Mouse (Mus musculus) kidney, embryonic 16.5 days (tissue): ENCODE measurements at regions not wholly inside any gene's neighbourhood (a gene's known extent, or its start where the extent isn't known, plus 50 kb on each side); places are given as distances from the start of the nearest gene placed in this dataset.

Experiments used
- ATAC-seq: fragments of 200-750 bp; cut with Nextera tagmentation; 2 replicates; pipeline ENCODE4 v1.8.0; 2017; ENCODE audit warnings: moderate TSS enrichment; ENCODE audit not compliant: low FRiP score, low TSS enrichment
- H3K27ac ChIP-seq: fragments of 300-500 bp; sonication (generic); 2 replicates; pipeline ENCODE4 v1.5.1; 2014; ENCODE audit warnings: low read length
- H3K27me3 ChIP-seq: fragments of 300-500 bp; sonication (generic); 2 replicates; pipeline ENCODE4 v1.6.1; 2014; ENCODE audit warnings: low read length, control low read depth, mixed read lengths; ENCODE audit not compliant: insufficient read depth
- H3K36me3 ChIP-seq: fragments of 300-500 bp; sonication (generic); 2 replicates; pipeline ENCODE4 v1.6.1; 2014; ENCODE audit warnings: low read length, control low read depth, mixed read lengths; ENCODE audit not compliant: insufficient read depth
- H3K4me1 ChIP-seq: fragments of 300-500 bp; sonication (generic); 2 replicates; pipeline ENCODE4 v1.6.1; 2014; ENCODE audit warnings: low read length, control low read depth, mixed read lengths; ENCODE audit not compliant: insufficient read depth
- H3K4me2 ChIP-seq: fragments of 300-500 bp; sonication (generic); replicated peaks from 2 replicates; pipeline ENCODE4 v1.6.1; 2014; ENCODE audit warnings: low read depth, low read length
- H3K4me3 ChIP-seq: fragments of 300-500 bp; sonication (generic); 2 replicates; pipeline ENCODE4 v1.5.1; 2014; ENCODE audit warnings: mild to moderate bottlenecking, low read length
- H3K9ac ChIP-seq: fragments of 300-500 bp; sonication (generic); replicated peaks from 2 replicates; pipeline ENCODE4 v1.6.1; 2014; ENCODE audit warnings: low read length
- H3K9me3 ChIP-seq: fragments of 300-500 bp; sonication (generic); 2 replicates; pipeline ENCODE4 v1.6.1; 2016; ENCODE audit warnings: low read length, control low read depth
- WGBS: fragments of 180-500 bp; shearing (Covaris S2); extraction: QIAGEN DNeasy Blood & Tissue Kit; methylation state at CpG from one replicate; pipeline ENCODE4 v1.1.7; 2014; 5-methylcytosine and 5-hydroxymethylcytosine counted together

GRCm38 (mm10) chr8:115783364-115783763 is 75.8 kb upstream of the Maf start:
- no peaks in the 10 kb centered on the region for H3K9me3 ChIP-seq
- WGBS: 88% methylated on average over 6 of the region's 6 CpGs
- no peak overlapping the region for H3K9ac ChIP-seq
- no peaks in the 10 kb centered on the region for H3K36me3 ChIP-seq
- H3K4me2 ChIP-seq: no peak overlapping the region
- H3K27ac ChIP-seq: no peak overlapping the region
- H3K4me1 ChIP-seq: no peaks in the 10 kb centered on the region
- no peak for ATAC-seq
- H3K27me3 ChIP-seq: no peaks in the 10 kb centered on the region
- no peak overlapping the region for H3K4me3 ChIP-seq

GRCm38 (mm10) chr8:115778433-115778832 is 70.8 kb upstream of the Maf start:
- Histone ChIP-seq H3K36me3 (no peaks in the 10 kb centered on the region), H3K4me1 (no peaks in the 10 kb centered on the region), H3K9ac (no peak overlapping the region), H3K9me3 (no peaks in the 10 kb centered on the region), H3K27ac (no peak overlapping the region), H3K27me3 (no peaks in the 10 kb centered on the region), H3K4me3 (no peak overlapping the region), H3K4me2 (no peak overlapping the region)
- 79% methylated on average over 1 of the region's 1 CpGs for WGBS
- ATAC-seq: no peak

- no peak overlapping the region for H3K9ac ChIP-seq
- no peak for ATAC-seq
- 85% methylated on average over 7 of the region's 7 CpGs for WGBS
- H3K4me1 ChIP-seq: peaks cover 6% of the 10 kb centered on the region
- no peaks in the 10 kb centered on the region for H3K9me3 ChIP-seq
- H3K4me3 ChIP-seq: no peak overlapping the region
- H3K36me3 ChIP-seq: no peaks in the 10 kb centered on the region
- H3K27ac ChIP-seq: no peak overlapping the region
- H3K27me3 ChIP-seq: no peaks in the 10 kb centered on the region
- H3K4me2 ChIP-seq: no peak overlapping the region
Observed at GRCm38 (mm10) chr8:115771060-115771459, 63.5 kb upstream of the Maf start.

GRCm38 (mm10) chr8:115768631-115769030 is 61.0 kb upstream of the Maf start:
- Histone ChIP-seq H3K9ac (no peak overlapping the region), H3K4me3 (no peak overlapping the region), H3K27ac (no peak overlapping the region), H3K27me3 (no peaks in the 10 kb centered on the region), H3K4me2 (no peak overlapping the region), H3K9me3 (no peaks in the 10 kb centered on the region), H3K4me1 (peaks cover 6% of the 10 kb centered on the region), H3K36me3 (no peaks in the 10 kb centered on the region)
- no peak for ATAC-seq
- 94% methylated on average over 4 of the region's 4 CpGs for WGBS

GRCm38 (mm10) chr8:115766218-115766898 is 58.8 kb upstream of the Maf start:
- H3K9me3 ChIP-seq: no peaks in the 10 kb centered on the region
- no peaks in the 10 kb centered on the region for H3K27me3 ChIP-seq
- H3K36me3 ChIP-seq: no peaks in the 10 kb centered on the region
- H3K4me2 ChIP-seq: peak overlapping the region; percentile 13; the same call in 1 of the 2 replicates
- peak; percentile 94 for ATAC-seq
- peak overlapping the region; percentile 26; the same call in 1 of the 2 replicates for H3K9ac ChIP-seq
- peak overlapping the region; percentile 48 for H3K27ac ChIP-seq
- 6% methylated on average over 9 of the region's 9 CpGs for WGBS
- H3K4me1 ChIP-seq: peaks cover 6% of the 10 kb centered on the region
- no peak overlapping the region for H3K4me3 ChIP-seq

GRCm38 (mm10) chr8:115764551-115764950 is 57.0 kb upstream of the Maf start:
- Histone ChIP-seq H3K4me1 (peaks cover 6% of the 10 kb centered on the region), H3K9me3 (no peaks in the 10 kb centered on the region), H3K27me3 (no peaks in the 10 kb centered on the region), H3K9ac (no peak overlapping the region), H3K4me2 (no peak overlapping the region), H3K27ac (no peak overlapping the region), H3K4me3 (no peak overlapping the region), H3K36me3 (no peaks in the 10 kb centered on the region)
- WGBS: 85% methylated on average over 4 of the region's 4 CpGs
- no peak for ATAC-seq

GRCm38 (mm10) chr8:115758011-115758410 is 50.4 kb upstream of the Maf start:
- Histone ChIP-seq H3K27me3 (no peaks in the 10 kb centered on the region), H3K4me1 (no peaks in the 10 kb centered on the region), H3K4me3 (no peak overlapping the region), H3K27ac (peak overlapping the region; percentile 66; the same call in 1 of the 2 replicates), H3K9me3 (no peaks in the 10 kb centered on the region), H3K9ac (no peak overlapping the region), H3K36me3 (no peaks in the 10 kb centered on the region), H3K4me2 (no peak overlapping the region)
- WGBS: no CpG with 5 or more reads among the region's 1 CpGs
- no peak for ATAC-seq
